Mouse (Mus musculus): ENCODE measurements around the gene Grk4.

DNA sequence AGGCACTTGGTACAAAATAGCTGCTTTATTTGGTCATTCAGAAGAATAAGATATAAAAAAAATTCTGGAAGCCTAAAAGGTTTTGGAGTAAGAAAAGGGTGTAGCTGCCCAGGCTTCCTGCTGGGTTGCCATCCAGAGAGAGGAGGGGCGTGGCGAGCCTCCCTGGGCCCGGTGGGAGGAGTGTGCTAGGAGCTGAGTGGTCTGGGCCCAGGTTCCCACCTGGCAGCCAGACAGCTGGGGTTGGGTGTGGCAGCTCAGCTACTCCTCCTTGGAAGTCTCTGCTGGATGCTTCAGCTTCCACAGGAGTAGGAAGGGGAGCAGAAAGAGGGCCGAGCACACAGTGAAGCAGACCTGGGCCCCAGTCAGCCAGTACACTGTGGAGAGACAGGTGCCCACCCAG lies 26.5 kb upstream of the Grk4 start:
- TF ChIP-seq POLR2A (IDR thresholded peaks at IDR 0.05; ENCODE audit: borderline replicate concordance, control insufficient read depth, low read depth, low read length) (no peak), CTCF (IDR thresholded peaks at IDR 0.05; ENCODE audit: control insufficient read depth, insufficient read depth, low read length) (no peak)
